Mouse (Mus musculus) layer of hippocampus, postnatal 25 days (tissue): ENCODE data around the gene Spata45. TPM values are rescaled to one million over a fixed set of nuclear protein-coding genes. Genes with fewer than 3 reads are reported as not detected.
A peak's percentile ranks its signal among the peaks of the same experiment; 100 is the strongest.

Experiments
- DNase-seq, 2 experiments: peaks; one replicate each; pipeline ENCODE4 v3.0.0; 2022; ENCODE audit warnings: mixed read lengths in 2 of 2, low spot score in 1 of 2; ENCODE audit errors: extremely low spot score in 1 of 2
- total RNA-seq, 2 experiments: library from RNA; stranded (reverse); gene quantifications; 2 replicates each; pipeline ENCODE4 v1.2.3; 2021

The Spata45 gene
- total RNA-seq, 2 experiments from 2014 or later = not detected

DNA sequence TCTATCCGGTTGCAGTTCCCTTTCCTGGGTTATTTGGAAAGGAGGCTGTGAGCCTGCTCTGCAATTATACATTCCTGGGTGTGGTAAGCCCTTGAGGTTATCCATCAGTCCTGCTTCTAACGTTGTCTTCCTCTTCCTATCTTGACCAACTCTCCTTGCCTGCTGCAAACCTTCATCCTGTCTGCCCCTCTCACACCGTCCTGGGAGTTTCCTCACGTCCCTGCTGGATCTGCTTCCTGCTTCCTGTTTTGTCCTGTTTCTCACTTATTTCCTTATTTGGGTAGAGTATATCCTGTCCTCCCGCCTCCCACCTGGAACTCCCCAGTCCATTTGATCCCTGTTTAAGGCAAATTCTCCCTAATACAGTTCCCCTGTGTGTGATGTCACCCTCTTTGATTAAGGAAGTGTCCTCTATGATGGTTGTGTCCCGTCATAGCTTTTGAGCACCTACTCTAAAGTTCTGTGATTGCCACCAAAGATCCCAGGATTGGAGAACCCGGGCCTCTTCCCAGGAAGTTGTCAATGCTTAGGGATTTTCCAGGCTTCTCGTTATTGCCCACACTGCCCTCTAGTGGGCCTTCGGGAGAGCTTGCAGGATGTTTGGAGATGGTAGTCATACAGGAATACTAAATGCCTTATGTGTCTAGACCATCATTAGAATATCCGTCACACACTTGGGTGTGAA is 38.9 kb downstream of the Spata45 start:
- peak; percentile 14 to 60 for DNase-seq

DNA sequence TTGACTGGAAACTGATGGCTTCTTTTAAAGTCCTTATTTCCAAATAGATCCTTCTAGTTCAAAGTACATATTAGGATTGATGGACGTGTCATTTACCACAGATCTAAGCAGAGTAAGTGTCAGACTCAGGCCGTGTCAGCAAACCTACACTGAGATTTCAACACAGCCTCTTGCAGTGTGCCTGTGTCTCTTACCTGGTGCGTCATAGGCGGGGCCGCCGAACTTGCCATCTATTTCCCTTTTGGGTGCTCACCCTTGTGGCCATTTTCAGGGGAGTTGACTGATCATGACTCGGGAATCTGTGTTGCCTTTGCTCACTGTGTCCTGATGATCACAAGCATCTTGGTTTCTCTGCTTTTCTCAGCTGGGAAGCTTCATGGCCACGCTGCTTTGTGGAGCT is 46.8 kb downstream of the Spata45 start:
- no peak for DNase-seq

DNA sequence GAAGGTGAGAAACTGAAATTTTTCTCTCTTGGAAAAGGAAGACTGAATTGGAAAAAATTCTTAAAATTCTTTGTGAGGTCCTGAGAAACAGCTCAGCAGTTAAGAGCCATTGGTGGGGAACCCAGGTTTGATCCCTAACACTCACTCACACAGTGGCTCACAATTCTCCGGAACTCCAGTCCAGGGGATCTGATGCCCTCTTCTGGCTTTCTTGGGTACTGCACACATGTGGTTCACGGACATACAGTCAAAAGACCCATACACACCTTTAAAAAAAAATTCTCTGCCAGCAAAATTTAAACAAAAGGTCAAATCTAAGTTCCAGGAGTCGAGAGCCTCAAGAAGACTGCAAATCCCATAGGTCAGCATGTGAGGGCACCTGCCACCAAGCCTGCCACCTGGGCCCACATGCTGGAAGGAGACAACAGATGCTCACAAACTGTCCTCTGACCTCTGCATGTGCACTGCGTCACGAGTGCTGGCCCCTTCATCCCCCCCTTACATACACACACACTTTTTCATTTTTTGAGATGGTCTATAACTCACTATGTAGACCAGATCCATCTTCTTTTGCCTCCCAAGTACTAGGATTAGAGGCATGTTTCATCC is 48.6 kb downstream of the Spata45 start:
- peak; percentile 23 to 73 for DNase-seq

- DNase-seq = no peak
These were observed 49.2 kb downstream of the Spata45 start for GRCm38 (mm10) chr1:191085597-191085996.

DNA sequence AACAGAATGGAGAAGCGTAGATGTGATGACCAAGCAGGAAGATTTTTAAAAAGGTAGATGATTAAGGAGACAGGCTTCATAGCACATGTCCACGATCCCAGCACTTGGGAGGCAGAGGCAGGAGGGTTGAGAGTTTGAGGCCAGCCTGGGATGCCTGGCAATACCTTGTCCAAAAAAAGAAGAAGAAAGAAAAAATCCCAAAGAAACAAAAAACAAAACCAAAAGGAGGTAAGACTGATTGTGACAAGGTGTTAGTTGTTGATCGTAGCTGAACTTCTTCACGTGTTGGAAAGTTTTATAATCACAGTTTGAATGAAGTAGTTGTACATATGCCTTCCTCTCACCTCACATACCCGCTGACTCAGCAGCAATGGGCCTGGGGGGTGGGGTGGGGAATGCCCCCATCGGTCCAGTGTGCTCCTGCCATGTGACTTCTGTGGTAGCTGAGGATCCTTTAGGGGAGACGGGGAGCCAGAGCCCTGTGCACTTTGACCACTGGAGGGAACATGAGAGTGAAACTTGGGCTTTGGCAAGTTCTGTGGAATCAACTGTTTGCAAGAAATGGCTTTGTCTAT is 50.0 kb downstream of the Spata45 start:
- DNase-seq = no peak

- no peak for DNase-seq
These were observed 50.5 kb downstream of the Spata45 start for GRCm38 (mm10) chr1:191086960-191087359.

- no peak for DNase-seq
These were observed 51.5 kb downstream of the Spata45 start for GRCm38 (mm10) chr1:191087955-191088354.

GRCm38 (mm10) chr1:191089355-191089754 is 52.9 kb downstream of the Spata45 start:
- DNase-seq = no peak

GRCm38 (mm10) chr1:191092050-191092449 is 55.6 kb downstream of the Spata45 start:
- DNase-seq = no peak

Other genes starting within 250 kb of the Spata45 start
- 10 to 100 TPM; 69.0 to 74.8 TPM for gene Rps6kc1, start 124.9 kb upstream of the Spata45 start, total RNA-seq
- 10 to 100 TPM; 50.2 to 60.1 TPM for gene Angel2, start 111.5 kb upstream of the Spata45 start, total RNA-seq
- gene Vash2, start 57.3 kb upstream of the Spata45 start, total RNA-seq = 1 to 10 TPM; 2.1 to 3.4 TPM
- 10 to 100 TPM; 11.8 to 18.3 TPM for gene Flvcr1, start 10.5 kb upstream of the Spata45 start, total RNA-seq
- 10 to 100 TPM; 24.0 to 44.7 TPM for gene Tatdn3, start 26.3 kb downstream of the Spata45 start, total RNA-seq
- under 1 TPM; 0.80 to 0.91 TPM for gene Nsl1, start 26.4 kb downstream of the Spata45 start, total RNA-seq
- gene Batf3, start 61.2 kb downstream of the Spata45 start, total RNA-seq = 1 to 10 TPM in 1 of 2 experiments, under 1 TPM in 1; 0.96 to 1.1 TPM
- not detected for gene Fam71a, start 128.2 kb downstream of the Spata45 start, total RNA-seq
- 1 to 10 TPM; 1.1 to 2.1 TPM for gene Atf3, start 181.4 kb downstream of the Spata45 start, total RNA-seq